Comparison of ENCODE assay signal across 10 mouse cellular contexts in genomic region chr2:131673351-131673750, GRCm38 (mm10).
"Had no signal": no experiment of that assay in that cellular context is flagged by ENCODE, and none has a peak within 500 bp of the region (broad histone marks: within the 10 kb centered on the region; RNA-seq: fewer than 3 reads in every experiment).

No protein-coding gene starts in this region.

- ATAC-seq: liver, postnatal 0 days; midbrain, embryonic 13.5 days had no signal

- H3K4me3 ChIP-seq: limb, embryonic 12.5 days; liver, embryonic 13.5 days; lung, embryonic 15.5 days; midbrain, embryonic 13.5 days had no signal

- H3K36me3 ChIP-seq: limb, embryonic 12.5 days; liver, embryonic 13.5 days; lung, embryonic 15.5 days; midbrain, embryonic 13.5 days had no signal

- H3K27me3 ChIP-seq: limb, embryonic 12.5 days; liver, embryonic 13.5 days; lung, embryonic 15.5 days; midbrain, embryonic 13.5 days had no signal

- H3K9ac ChIP-seq: limb, embryonic 12.5 days; liver, embryonic 13.5 days; liver, postnatal 0 days; lung, embryonic 15.5 days; midbrain, embryonic 13.5 days had no signal

- H3K4me2 ChIP-seq: limb, embryonic 12.5 days; liver, embryonic 13.5 days; lung, embryonic 15.5 days; midbrain, embryonic 13.5 days had no signal

- H3K9me3 ChIP-seq: limb, embryonic 12.5 days; liver, embryonic 13.5 days; lung, embryonic 15.5 days; midbrain, embryonic 13.5 days had no signal

- DNase-seq: kidney, adult 2 months; kidney, postnatal 25 days; liver; liver, embryonic 13.5 days; liver, postnatal 0 days; thymus, postnatal 4 days had no signal

- H3K27ac ChIP-seq: limb, embryonic 12.5 days; liver, embryonic 13.5 days; lung, embryonic 15.5 days; midbrain, embryonic 13.5 days; stomach, postnatal 0 days had no signal

- H3K4me1 ChIP-seq: liver, embryonic 13.5 days; lung, embryonic 15.5 days; midbrain, embryonic 13.5 days had no signal
